Mouse (Mus musculus): ENCODE measurements around the gene AA986860.

DNA sequence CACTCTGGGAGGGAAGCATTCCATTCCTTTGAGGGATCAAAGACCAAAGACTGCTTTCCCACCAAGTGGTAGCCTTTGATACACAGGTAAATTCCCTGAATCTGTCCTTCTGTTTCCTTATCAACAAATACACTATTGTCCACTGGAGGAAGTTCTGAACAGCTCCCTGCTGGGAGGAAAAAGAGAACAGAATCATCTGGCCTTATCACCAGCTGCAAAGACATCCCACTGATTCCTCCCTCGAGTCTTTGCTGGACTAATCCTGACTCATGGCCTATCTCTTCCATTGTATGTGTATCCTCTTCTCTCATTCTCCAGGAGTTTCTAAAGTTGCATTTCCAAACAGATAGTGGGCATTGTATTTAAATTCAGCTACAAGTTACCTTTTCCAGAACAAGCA, 47.9 kb upstream of the AA986860 start:
- TF ChIP-seq POLR2A (IDR thresholded peaks at IDR 0.05; ENCODE audit: borderline replicate concordance, extremely low read depth, low read depth, low read length), result no peak
- TF ChIP-seq CTCF (IDR thresholded peaks at IDR 0.05; ENCODE audit: insufficient read depth, low read length), result no peak
